Mouse (Mus musculus): Measurements from ENCODE around the gene Aacs.
"Not testable (repeated sequence)": the region's sequence is repeated elsewhere in the genome, so short reads cannot be mapped to it uniquely, and the experiment has no call there.

Aacs gene

DNA sequence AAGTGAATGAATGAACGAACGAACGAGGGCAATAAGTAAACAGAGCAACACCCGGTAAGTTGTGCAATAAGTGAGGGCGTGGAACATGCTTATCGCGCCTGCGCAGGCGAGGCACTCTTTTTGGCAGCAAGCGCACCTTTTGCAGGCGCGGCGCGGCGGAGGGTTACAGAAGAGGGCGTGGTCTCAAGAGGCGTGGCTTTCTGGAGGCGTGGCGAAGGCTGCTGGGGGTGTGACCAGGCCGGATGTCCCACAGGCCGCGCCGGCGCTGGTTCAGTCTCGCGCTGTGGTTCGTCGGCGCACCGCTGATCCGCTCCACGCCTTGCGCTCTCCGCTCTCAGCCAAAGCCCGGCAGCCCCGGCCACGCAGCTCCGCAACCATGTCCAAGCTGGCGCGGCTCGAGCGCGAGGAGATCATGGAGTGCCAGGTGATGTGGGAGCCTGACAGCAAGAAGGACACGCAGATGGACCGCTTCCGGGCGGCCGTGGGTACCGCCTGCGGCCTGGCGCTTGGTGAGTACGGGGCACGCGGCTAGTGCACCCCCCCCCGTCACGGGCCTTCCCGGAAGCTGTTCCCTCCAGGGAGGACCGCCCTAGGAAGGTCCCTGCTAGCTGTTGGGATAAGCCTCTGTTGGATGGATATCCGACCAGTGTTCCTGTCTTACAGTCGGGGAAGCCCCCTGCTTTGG, at the start of gene Aacs:
Gene Aacs (plus strand): TSS at position 214 of the 685 bp plus-strand sequence.
- peak; percentile 94 to 97 for DNase-seq (ENCODE audit: low spot score in 2 of 2)

- no peak for DNase-seq (ENCODE audit: low spot score in 2 of 2)
These were observed 49.3 kb upstream of the Aacs start for GRCm38 (mm10) chr5:125426343-125426742.

DNA sequence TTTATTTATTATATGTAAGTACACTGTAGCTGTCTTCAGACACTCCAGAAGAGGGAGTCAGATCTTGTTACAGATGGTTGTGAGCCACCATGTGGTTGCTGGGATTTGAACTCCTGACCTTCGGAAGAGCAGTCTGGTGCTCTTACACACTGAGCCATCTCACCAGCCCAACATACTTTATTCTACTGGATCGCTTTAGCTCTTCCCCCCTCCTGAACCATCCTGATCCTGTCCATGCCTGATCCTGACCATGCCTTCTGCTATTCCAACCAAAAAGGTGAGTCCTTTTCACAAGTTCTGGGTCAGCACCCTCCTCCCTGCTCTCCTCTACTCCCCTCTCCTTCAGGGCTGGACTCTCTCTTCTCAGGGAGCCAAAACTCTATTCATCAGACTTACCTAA, 43.3 kb upstream of the Aacs start:
- DNase-seq (ENCODE audit: low spot score in 2 of 2) = not testable (repeated sequence)

- peak; percentile 82 to 92 for DNase-seq (ENCODE audit: low spot score in 2 of 2)
These were observed 41.7 kb upstream of the Aacs start, which contains the start of gene Dhx37 for GRCm38 (mm10) chr5:125433793-125434337. Dhx37 (minus strand) TSS chr5:125434121.

GRCm38 (mm10) chr5:125434347-125434746, 41.3 kb upstream of the Aacs start:
- not testable (repeated sequence) for DNase-seq (ENCODE audit: low spot score in 2 of 2)

DNA sequence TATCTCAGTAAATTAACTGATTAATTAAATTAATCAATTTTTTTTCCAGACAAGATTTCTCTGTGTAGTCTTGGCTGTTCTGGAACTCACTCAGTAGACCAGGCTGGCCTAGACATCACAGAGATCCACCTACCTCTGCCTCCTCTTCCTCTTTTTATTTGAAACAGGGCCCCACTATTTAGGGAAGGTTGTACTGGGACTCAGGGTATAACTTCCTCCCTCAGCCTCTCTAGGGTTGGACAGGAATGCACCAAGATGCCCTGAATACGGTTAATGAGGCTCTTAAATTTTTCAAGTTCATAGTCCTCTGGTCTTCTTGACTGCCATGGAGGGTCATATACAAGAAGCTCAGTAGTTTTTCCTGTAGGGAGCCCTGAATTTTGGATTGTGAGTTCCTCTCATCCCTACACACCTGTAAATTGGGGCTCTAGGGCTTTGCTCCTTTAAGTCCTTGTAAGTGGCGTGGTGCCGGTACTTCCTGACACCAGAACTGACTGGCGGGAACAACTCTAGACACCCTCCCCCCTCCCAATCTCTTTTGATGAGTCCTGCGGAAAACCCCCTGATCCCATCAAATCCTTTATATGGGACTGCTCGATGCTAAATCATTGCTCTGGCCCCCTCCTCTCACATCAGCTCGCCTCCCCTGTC, 34.9 kb upstream of the Aacs start:
- DNase-seq (ENCODE audit: low spot score in 2 of 2) = no peak

DNA sequence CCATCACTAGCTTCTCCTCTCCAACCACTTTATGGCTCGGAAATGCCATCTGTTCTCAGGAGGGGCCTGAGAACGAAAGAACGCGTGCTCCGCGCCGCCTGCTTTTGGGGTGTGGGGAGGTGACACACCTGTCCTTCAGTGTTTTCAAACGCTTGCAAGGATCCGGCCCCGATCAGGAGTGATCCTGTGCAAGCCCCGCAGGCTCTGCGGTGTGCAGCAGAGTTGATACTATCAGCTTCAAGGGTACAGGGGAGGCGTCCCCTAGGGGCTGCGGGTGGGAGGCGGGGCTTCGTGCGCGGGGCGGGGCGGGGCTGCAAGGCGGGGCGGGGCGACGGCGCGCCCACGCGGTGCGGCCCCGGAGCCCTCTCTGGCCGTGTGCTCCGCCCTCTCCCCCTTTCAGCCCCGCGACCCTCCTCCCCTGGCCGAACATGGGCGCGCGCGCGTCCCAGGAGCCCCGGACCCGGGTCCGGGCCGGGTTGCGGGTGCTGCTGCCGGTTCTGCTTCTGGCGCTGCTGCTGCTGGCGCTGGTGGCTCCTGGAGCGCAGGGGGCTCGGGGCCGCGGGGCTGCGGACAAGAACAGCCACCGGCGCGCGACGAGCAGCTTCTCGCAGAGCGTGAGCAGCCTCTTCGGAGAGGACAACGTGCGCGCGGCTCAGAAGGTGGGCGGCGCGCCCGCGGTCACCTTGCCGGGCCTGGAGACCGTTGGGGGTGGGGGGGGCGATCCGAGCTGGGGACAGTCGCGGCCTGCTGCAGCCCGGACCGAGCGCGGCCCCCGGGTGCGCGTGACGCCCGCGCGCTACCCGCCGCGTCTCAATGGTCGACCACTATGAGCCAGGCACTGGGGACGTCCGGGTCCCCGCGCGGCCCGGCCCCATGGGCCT, 34.1 kb upstream of the Aacs start, which contains the start of gene Bri3bp:
Gene Bri3bp (plus strand): TSS at position 335 of the 881 bp plus-strand sequence.
- peak in 1 of 2 experiments; percentile 65 for DNase-seq (ENCODE audit: low spot score in 2 of 2)

DNA sequence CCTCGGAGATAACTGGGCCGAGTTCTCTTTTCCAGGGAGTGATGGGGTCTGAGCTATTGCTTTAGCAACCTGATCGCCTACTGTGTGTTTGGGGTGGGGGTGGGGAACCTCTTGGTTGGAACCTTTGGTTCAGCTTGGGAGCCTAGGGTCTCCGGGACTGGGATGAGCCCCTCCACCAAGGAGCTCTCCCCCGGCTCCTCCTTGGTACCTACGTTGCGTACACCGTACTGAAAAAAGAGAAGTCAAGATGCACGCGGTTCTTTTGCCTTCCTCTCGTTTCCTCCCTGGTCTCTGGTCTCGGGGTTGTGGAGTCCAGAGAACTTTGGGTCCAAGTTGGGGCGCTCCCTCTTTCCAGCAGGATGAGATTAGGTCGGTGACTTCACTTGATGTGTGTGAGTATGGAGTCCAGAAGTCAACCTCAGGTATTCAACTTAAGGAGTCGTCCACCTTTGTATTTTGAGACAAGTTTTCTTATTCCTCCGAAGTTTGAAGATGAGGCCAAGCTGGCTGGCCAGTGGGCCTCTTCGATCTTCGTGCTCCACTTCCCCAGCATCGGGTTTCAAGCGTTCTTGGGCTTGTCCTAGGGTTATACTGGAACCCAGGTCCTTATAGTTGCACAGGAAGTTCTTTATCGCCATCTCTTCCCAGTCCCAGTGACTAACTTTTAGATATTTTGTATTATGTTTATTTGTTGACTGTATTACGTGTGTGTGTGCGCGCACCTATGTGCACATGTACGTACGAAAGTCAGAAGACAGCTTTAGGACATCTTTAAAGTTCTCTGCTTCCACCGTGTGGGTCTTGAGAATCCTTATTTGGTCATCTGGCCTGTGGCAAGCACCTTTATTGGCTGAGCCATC, 33.2 kb upstream of the Aacs start:
- no peak for DNase-seq (ENCODE audit: low spot score in 2 of 2)

GRCm38 (mm10) chr5:125443335-125443734, 32.3 kb upstream of the Aacs start:
- no peak for DNase-seq (ENCODE audit: low spot score in 2 of 2)

GRCm38 (mm10) chr5:125443915-125444314, 31.7 kb upstream of the Aacs start:
- no peak for DNase-seq (ENCODE audit: low spot score in 2 of 2)

DNA sequence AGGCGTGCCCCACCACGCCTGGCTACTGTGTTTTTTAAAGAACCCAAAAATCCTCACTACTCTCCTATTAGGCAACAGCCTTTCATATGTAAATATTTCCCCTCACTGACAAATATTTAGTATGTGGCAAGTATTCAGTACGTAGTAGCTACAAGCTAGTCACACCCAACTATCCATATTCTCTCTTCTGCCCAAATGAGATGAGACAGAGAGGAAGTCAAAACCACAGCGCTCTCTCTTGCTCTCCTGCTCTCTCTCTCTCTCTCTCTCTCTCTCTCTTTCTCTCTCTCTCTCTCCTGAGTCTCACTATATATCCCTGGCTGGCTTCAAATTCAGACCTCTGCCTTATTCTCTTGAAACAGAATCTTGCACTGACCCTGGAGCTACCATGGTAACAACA, 31.1 kb upstream of the Aacs start:
- DNase-seq (ENCODE audit: low spot score in 2 of 2) = no peak

GRCm38 (mm10) chr5:125446344-125446743, 29.3 kb upstream of the Aacs start:
- DNase-seq (ENCODE audit: low spot score in 2 of 2) = no peak

DNA sequence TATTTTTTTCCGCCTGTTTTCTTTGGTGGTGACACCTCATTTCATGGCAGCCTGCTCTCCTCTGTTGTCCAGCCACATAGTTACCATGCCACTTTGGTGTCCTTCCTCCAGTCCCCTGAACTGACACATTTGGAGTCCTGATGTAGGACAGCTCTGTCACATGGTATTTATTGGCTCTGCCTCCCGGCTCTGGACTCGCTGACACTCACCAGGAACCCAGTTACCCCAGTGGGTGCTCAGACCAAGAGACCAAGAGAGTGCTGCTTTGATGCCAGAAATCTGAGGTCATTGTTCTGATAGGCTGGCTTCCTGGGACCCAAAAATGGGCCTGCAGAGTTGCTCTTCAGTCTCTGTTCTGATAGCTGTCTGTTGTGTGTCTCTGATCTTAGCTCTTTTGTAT, 27.6 kb upstream of the Aacs start:
- no peak for DNase-seq (ENCODE audit: low spot score in 2 of 2)

DNA sequence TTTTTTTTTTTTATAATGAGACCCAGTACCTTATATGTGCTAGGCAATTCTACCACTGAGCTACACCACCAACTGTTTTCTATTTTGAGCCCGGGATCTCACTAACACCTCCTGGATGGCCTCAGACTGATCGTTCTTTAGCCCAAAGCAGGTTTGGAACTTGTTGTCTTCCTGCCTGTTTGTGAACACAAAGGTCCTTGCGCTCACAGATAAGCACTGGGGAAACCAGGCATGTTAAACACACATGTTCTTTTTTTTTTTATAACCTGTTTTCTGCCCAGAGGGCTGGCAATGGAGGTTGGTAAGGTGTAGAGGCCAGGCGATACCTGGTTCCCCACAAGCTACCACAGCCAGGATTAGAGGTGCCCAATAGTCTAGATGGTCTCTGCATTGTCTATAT, 27.0 kb upstream of the Aacs start:
- no peak for DNase-seq (ENCODE audit: low spot score in 2 of 2)

DNA sequence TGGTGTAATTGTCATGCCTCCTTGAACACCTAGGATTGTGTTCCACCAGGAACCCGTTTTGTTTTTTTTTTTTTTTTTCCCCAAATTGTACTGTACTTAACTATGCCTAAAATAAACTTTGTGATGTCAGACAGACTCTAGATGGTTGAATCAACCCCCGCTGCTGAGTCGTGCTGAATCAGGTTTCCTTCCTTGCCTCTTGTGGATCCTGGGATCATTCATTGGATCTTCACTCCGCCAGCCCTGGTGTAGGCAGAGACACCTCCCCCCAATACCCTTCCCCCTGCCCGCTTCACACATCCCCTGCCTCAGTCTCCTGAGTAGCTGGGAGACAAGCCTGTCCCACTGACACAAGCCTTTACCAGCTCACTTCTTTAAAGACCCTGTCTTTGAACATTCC, 26.3 kb upstream of the Aacs start:
- no peak for DNase-seq (ENCODE audit: low spot score in 2 of 2)

DNA sequence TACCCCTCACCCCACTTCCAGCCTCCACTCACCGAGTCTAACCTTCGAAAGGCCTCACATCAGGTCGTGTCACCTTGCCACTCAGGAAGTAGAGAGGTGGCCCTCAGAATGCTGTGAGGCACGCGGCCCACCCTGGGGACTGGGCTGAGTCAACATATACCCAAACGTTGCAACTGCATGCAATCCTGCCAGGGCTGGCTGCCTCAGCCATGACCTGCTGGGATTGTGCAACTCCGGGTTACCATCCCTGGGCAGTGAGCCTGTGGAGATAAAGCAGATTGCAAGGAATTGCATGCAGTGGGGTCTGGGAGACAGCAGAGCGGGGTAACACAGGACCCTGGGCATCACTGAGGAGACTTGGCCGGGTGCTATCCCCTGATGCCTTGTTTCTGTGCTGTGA, 23.0 kb upstream of the Aacs start:
- no peak for DNase-seq (ENCODE audit: low spot score in 2 of 2)

GRCm38 (mm10) chr5:125456100-125456499, 19.5 kb upstream of the Aacs start:
- no peak for DNase-seq (ENCODE audit: low spot score in 2 of 2)

DNA sequence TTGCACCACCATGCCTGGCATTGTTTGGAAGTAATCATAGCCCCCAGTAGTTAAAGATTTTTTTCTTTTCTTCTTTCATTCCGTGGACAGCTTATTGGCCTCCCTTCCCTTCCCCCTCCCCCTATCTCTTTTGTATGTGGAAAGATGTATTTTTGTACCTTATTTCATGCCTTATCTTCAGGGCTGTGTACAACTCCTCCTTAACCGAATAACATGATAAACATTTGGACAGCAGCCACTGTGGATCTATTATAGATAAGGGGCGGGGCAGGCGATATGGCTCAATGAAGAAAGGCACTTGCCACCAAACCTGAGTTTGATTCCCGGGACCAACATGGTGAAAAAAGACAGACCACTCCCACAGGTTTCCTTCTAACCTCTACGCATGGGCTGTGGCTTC, 18.1 kb upstream of the Aacs start:
- no peak for DNase-seq (ENCODE audit: low spot score in 2 of 2)

DNA sequence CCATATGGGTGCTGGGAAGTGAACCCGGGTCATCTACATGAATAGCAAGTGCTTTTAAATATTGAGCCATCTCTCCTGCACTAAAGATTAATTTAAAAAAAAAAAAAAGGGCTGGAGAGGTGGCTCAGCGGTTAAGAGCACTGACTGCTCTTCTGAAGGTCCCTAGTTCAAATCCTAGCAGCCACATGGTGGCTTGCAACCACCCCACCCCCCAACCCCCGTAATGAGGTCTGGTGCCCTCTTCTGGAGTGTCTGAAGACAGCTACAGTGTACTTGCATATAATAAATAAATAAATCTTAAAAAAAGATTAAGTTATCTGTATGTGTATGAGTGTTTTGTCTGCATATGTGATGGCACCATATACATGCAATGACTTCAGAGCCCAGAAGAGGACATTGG, 15.0 kb upstream of the Aacs start:
- DNase-seq (ENCODE audit: low spot score in 2 of 2) = no peak

DNA sequence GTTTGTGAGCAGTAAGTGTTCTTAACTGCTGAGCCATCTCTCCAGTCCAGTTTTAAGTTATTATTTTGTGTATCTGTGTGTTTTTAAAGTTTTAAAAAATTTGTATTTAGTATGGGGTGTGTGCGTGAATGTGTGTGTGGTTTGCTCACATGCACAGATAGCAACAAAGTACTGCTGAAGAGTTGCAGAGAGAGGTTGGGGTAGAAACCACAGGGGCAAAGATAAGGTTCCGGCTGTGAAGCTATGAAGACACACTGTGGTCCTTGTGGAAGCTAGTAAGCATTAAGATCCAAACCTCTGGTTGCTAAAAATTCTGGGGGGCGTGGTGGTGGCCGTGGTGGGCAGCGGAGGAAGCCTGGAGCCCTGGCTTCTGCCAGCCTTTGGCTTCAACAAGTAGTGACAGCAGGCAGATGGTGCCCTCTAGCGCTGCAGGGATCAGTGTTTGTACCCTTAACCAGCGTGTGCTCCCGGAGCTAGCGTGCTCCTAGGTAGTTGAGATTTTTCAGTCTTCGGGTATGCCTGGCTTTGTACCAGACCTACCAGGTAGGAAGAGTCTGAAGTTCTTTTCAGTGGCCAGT, 13.7 kb upstream of the Aacs start:
- no peak for DNase-seq (ENCODE audit: low spot score in 2 of 2)

- no peak for DNase-seq (ENCODE audit: low spot score in 2 of 2)
These were observed 10.4 kb upstream of the Aacs start for GRCm38 (mm10) chr5:125465192-125465591.

All from cerebellum, postnatal 4 days (tissue).